Mouse (Mus musculus): ENCODE measurements around the gene Il20ra.

Gene Il20ra

GRCm38 (mm10) chr10:19765459-19765858 lies 53.1 kb downstream of the Il20ra start:
- DNase-seq (ENCODE audit: low spot score in 2 of 2) = no peak

DNA sequence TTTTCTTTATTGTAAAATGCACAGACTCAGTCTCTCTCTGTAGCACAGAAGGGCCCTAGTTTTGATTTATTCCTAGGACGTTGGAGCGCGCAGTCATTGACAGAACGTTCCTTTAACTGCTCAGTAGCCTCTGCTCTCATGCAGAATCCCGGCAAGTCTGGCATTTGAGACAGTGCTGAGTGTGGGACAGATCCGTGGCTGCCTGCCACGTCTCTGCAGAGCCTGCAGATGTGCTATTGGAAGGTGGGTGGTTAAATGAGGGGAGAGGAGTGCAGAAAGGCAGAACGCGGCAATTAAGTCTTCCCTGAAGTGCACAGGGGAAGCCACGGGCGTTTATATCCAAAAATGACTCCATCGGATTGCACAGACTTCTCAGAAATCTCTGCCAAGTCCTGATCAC lies 66.7 kb downstream of the Il20ra start:
- no peak for DNase-seq (ENCODE audit: low spot score in 2 of 2)

DNA sequence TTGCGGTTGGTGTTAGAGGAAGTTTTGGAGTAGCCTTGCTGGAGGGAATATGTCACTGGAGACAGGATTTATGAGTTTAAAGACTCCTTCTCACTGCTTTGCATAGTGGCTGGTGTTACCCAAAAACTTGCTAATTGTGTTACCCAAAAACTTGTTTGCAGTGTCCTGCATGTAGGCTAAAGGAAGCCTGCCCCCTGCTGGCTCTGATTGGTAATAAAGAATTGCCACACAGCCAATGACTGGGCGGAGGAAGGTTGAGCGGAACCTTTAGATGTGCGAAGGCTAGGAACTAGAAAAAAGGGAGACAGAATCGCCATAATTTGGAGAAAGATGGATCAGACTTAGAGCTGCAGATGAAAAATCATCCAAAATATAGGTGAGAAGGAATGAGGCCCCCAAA lies 69.0 kb downstream of the Il20ra start:
- DNase-seq (ENCODE audit: low spot score in 2 of 2) = peak; percentile 5 to 28

- no peak for DNase-seq (ENCODE audit: low spot score in 2 of 2)
Observed at GRCm38 (mm10) chr10:19794996-19795395, 82.6 kb downstream of the Il20ra start.

GRCm38 (mm10) chr10:19802958-19803357 lies 90.6 kb downstream of the Il20ra start:
- no peak for DNase-seq (ENCODE audit: low spot score in 2 of 2)

- no peak for DNase-seq (ENCODE audit: low spot score in 2 of 2)
Observed at GRCm38 (mm10) chr10:19804763-19805162, 92.4 kb downstream of the Il20ra start.

Measured in urinary bladder, adult 18-20 months (tissue).